Mouse (Mus musculus) cerebellum, adult 2 months (tissue): ENCODE data around the gene Snap91. TPM values are rescaled to one million over a fixed set of nuclear protein-coding genes. Genes with fewer than 3 reads are reported as not detected.

Experiments used
- DNase-seq, 2 experiments: peaks; one replicate each; pipeline ENCODE4 v3.0.0; 2021
- H3K27ac ChIP-seq: fragments of 200-500 bp; 2 replicates; pipeline ENCODE4 v1.5.1; 2012; ENCODE audit warnings: low read length, control low read depth, inconsistent platforms; ENCODE audit not compliant: insufficient read depth
- H3K27me3 ChIP-seq: fragments of 200-500 bp; 2 replicates; pipeline ENCODE4 v1.6.1; 2012; ENCODE audit warnings: inconsistent platforms, mild to moderate bottlenecking, low read length, moderate library complexity; ENCODE audit not compliant: control insufficient read depth, insufficient read depth
- H3K4me1 ChIP-seq: fragments of 200-500 bp; 2 replicates; pipeline ENCODE4 v1.6.1; 2011; ENCODE audit warnings: low read length; ENCODE audit not compliant: control insufficient read depth, insufficient read depth
- H3K4me3 ChIP-seq: fragments of 200-500 bp; replicated peaks from 2 replicates; pipeline ENCODE3; 2011; ENCODE audit warnings: mild to moderate bottlenecking, low read depth, low read length, control low read depth; ENCODE audit not compliant: insufficient read depth
- CTCF ChIP-seq: fragments of 200-500 bp; IDR thresholded peaks from 2 replicates; pipeline ENCODE4 v1.5.1; 2011; ENCODE audit warnings: low read depth, mild to moderate bottlenecking, control low read depth, low read length, moderate library complexity, borderline replicate concordance; ENCODE audit not compliant: insufficient read depth
- POLR2A ChIP-seq: fragments of 200-500 bp; IDR thresholded peaks from 2 replicates; pipeline ENCODE4 v1.6.1; 2011; ENCODE audit warnings: low read length, control low read depth, borderline replicate concordance; ENCODE audit not compliant: insufficient read depth
- WGBS: fragments of 180-500 bp; shearing (Covaris S2); methylation state at CpG from one replicate; pipeline ENCODE4 v1.1.7; 2018; 5-methylcytosine and 5-hydroxymethylcytosine counted together
- polyA plus RNA-seq: library from polyadenylated mRNA; depleted of rRNA; stranded (reverse); fragments of >200 nt; gene quantifications from 2 replicates; pipeline ENCODE4 v1.2.3, GENCODE M21; 2012

Snap91 gene
- polyA plus RNA-seq, 1 experiment = 234 TPM

DNA sequence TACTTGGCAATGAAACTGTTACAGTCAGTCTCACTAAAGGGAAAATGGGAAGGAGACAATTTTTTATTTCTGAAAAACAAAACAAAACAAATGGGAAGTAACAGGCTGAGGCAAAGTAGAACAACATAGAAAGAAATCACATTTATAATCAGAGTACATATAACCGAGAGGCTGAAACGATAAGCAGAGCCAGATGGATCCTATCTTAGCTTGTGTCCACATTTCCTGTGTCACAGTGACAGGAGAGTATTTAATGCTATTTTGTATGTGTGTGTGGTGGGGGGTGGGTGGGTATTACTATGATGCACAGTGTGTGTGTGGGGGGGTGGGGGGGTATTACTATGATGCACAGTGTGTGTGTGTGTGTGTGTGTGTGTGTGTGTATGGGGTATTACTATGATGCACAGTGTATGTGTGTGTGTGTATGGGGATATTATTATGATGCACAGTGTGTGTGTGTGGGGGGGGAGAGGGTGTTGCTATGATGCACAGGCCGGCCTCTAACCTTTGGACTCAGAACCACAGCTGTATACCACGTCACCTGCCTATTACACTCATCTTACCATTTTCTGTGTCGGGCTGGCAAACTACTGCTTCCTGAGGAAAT, 36.6 kb downstream of the Snap91 start:
- no peaks in the 10 kb centered on the region for H3K27me3 ChIP-seq
- peaks cover 15% of the 10 kb centered on the region for H3K4me1 ChIP-seq
- H3K4me3 ChIP-seq = no peak overlapping the region
- TF ChIP-seq POLR2A (no peak), CTCF (no peak)
- H3K27ac ChIP-seq = no peak overlapping the region
- WGBS = 60% methylated on average over 5 of the region's 5 CpGs
- DNase-seq = no peak

GRCm38 (mm10) chr9:86829792-86830191, 50.7 kb downstream of the Snap91 start:
- DNase-seq = no peak
- no peak overlapping the region for H3K4me3 ChIP-seq
- TF ChIP-seq CTCF = no peak
- TF ChIP-seq POLR2A = no peak
- H3K4me1 ChIP-seq = no peaks in the 10 kb centered on the region
- H3K27ac ChIP-seq = no peak overlapping the region
- H3K27me3 ChIP-seq = no peaks in the 10 kb centered on the region
- WGBS = 65% methylated on average over 2 of the region's 2 CpGs

DNA sequence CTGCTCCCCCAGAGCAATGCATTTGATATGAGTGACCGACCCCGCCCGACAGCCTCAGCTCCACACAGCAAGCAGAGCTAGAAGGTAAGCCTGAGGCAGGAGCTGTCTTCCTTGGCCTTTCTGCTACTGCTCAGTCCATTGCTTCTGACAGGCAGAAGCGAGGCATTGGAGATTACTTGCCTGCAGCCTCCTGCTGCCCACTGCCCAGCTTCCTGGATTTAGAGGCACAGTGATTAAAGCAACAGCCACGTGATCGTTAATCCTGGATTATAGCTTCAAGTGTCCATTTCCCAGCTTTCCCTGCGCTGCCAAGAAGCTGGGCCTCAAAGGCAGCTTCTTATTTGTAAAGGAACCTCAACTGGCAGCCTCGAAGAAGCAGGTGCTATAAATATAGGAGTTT, 51.4 kb downstream of the Snap91 start:
- 54% methylated on average over 8 of the region's 8 CpGs for WGBS
- DNase-seq = no peak
- H3K4me1 ChIP-seq = no peaks in the 10 kb centered on the region
- TF ChIP-seq CTCF = no peak
- no peak for TF ChIP-seq POLR2A
- no peak overlapping the region for H3K4me3 ChIP-seq
- H3K27me3 ChIP-seq = no peaks in the 10 kb centered on the region
- no peak overlapping the region for H3K27ac ChIP-seq

DNA sequence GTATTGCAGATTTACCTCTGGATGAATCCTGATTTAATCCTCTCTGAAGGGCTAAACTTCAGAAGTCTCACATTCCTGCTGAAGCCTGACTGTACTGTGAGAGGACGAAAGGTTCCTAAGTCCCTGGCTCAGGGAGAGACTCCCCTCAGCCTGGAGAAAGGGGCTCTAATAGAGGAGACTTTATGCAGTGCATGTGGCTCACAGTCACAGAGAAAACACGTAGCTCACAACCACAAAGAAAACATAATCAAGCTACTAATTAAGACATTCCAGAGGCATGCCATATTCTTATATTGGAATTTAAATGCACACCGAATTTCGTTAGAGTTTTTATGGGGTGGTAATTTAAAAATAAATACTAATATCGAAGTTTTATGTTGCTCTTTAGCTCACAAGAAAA, 61.1 kb downstream of the Snap91 start:
- no peaks in the 10 kb centered on the region for H3K4me1 ChIP-seq
- DNase-seq = no peak
- no peak for TF ChIP-seq CTCF
- no peak for TF ChIP-seq POLR2A
- no peak overlapping the region for H3K27ac ChIP-seq
- no peak overlapping the region for H3K4me3 ChIP-seq
- no peaks in the 10 kb centered on the region for H3K27me3 ChIP-seq
- 83% methylated on average over 5 of the region's 5 CpGs for WGBS

DNA sequence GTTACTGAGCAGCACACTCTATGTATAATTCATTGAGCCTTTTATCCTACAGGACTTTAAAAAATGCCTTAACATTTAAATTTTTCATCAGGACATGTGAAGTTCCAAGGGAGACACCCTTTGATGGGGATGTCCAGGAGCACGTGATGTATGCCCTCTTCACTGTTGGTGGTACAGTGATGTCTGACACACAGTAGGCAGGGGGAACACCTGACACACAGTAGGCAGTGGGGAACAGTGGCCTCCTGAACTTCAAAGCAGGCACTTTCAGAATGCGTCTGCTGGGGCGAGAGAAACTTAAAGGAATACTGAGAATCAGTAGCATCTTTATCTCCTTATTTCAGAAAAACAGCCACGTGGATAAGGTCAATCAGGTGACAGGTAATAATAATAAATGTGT, 62.8 kb downstream of the Snap91 start:
- Histone ChIP-seq H3K27me3 (no peaks in the 10 kb centered on the region), H3K27ac (no peak overlapping the region), H3K4me1 (no peaks in the 10 kb centered on the region), H3K4me3 (no peak overlapping the region)
- TF ChIP-seq CTCF (no peak), POLR2A (no peak)
- 73% methylated on average over 4 of the region's 4 CpGs for WGBS
- no peak for DNase-seq

DNA sequence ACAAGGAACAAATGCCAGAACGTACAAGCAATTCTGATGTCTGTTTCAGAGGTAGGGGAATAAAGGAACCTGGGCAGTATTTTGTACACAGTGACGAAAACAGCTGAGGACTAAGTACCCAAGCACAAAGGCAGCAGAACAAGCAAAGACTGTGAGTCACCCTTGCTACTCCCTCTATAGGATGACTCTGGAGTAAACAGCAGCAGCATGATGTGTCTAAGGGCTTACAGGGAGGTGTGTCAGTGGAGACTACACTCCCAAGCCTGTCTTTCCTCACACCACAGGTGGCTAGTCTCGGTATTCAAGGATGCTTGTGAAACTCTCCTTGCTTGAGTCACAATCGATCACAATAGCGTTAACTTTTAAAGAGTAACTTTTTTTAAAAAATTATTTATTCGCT, 66.1 kb downstream of the Snap91 start:
- no peaks in the 10 kb centered on the region for H3K4me1 ChIP-seq
- no peak for DNase-seq
- H3K4me3 ChIP-seq = no peak overlapping the region
- no peaks in the 10 kb centered on the region for H3K27me3 ChIP-seq
- H3K27ac ChIP-seq = no peak overlapping the region
- no peak for TF ChIP-seq POLR2A
- no peak for TF ChIP-seq CTCF
- WGBS = 73% methylated on average over 6 of the region's 6 CpGs

GRCm38 (mm10) chr9:86813327-86813726, 67.1 kb downstream of the Snap91 start:
- Histone ChIP-seq H3K4me1 (no peaks in the 10 kb centered on the region), H3K27ac (no peak overlapping the region), H3K27me3 (no peaks in the 10 kb centered on the region), H3K4me3 (no peak overlapping the region)
- WGBS = 23% methylated on average over 5 of the region's 5 CpGs
- TF ChIP-seq POLR2A (no peak), CTCF (no peak)
- no peak for DNase-seq

DNA sequence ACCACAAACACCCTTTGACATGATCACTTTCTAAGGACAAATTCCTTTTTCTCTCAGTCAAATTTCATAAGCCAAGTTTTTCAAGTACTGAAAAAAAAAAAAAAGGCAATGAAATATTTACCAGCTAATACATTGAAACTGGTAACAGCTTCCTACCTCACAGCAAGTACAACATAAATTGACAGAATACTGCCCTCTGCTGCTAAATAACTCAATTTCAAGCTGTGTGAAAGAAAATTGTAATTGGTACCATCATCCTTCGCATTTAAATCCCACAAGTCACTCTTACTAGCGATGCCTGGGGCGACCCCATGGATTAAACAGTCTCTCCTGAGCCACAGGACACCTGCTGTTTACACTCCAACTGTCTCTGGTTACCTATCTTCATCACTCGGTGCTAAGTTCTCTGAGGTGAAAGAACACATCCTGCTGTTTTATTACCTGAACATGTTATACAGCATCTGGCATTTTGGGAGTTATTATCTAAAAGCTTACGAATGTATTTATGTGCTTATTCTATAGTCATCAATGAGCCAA, 69.7 kb downstream of the Snap91 start:
- DNase-seq = no peak
- Histone ChIP-seq H3K27ac (no peak overlapping the region), H3K4me1 (no peaks in the 10 kb centered on the region), H3K4me3 (no peak overlapping the region), H3K27me3 (no peaks in the 10 kb centered on the region)
- WGBS = 38% methylated on average over 5 of the region's 5 CpGs
- TF ChIP-seq CTCF (0 out of 2 replicates have a peak, but pooled peaks have one; percentile 10), POLR2A (no peak)

DNA sequence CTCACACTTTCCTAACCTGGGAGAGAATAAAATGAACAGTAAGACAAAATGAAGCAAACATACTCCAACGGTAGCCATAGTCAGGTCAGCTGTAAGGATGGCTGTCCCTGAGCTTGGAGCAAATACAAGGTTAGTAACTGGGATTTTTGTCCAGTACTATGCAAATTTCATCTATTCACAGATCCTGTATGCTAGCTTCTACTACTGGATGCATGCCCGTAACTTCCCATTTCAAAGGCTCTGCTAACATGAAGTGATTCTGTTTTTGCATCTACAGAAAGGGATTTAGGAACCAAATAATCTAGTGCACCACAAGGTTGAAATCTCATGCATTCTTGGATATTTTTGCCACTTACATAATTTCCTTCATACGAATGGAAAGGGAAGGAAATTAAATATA, 70.2 kb downstream of the Snap91 start:
- no peak for DNase-seq
- H3K27ac ChIP-seq = no peak overlapping the region
- H3K4me1 ChIP-seq = no peaks in the 10 kb centered on the region
- no peak for TF ChIP-seq POLR2A
- TF ChIP-seq CTCF = no peak
- H3K27me3 ChIP-seq = no peaks in the 10 kb centered on the region
- WGBS = 80% methylated on average over 3 of the region's 3 CpGs
- no peak overlapping the region for H3K4me3 ChIP-seq
